13 mouse cellular contexts compared by ENCODE assay signal in genomic region chr6:118254871-118255270, GRCm38 (mm10). TPM values are rescaled to one million over a fixed set of nuclear protein-coding genes. Genes with fewer than 3 reads are reported as not detected.
"Had no signal": no experiment of that assay in that cellular context is flagged by ENCODE, and none has a peak within 500 bp of the region (broad histone marks: within the 10 kb centered on the region; RNA-seq: fewer than 3 reads in every experiment).

No protein-coding gene starts in this region.

- DNase-seq: lung, adult 18-20 months; lung, embryonic 14.5 days; lung, postnatal 10 days; lung, postnatal 4 days; retina, postnatal 1 day; right cerebral cortex, adult 18-20 months; right cerebral cortex, postnatal 25 days; right cerebral cortex, postnatal 4 days; spleen, adult 18-20 months; thymus, adult 18-20 months; thymus, postnatal 14 days; thymus, postnatal 36 days had no signal

RNA-seq across cellular contexts. Expression of gene Ret, which starts 57.4 kb away (rescaled TPM):
- total RNA-seq: megakaryocyte-erythroid progenitor cell, adult 5-6 weeks had no signal
